Mouse (Mus musculus) thymus, adult 2 months (tissue): ENCODE data around the gene Serbp1.

Experiments
- CTCF ChIP-seq: fragments of 200-500 bp; IDR thresholded peaks from 2 replicates; pipeline ENCODE4 v1.5.1; 2012; ENCODE audit warnings: mild to moderate bottlenecking, control low read depth, low read length, moderate library complexity, borderline replicate concordance; ENCODE audit not compliant: control insufficient read depth, poor library complexity, insufficient read depth; ENCODE audit errors: extremely low read depth
- POLR2A ChIP-seq: fragments of 200-500 bp; IDR thresholded peaks from 2 replicates; pipeline ENCODE4 v1.6.1; 2012; ENCODE audit warnings: mild to moderate bottlenecking, low read length, control low read depth, moderate library complexity; ENCODE audit not compliant: control insufficient read depth, poor library complexity, insufficient read depth; ENCODE audit errors: extremely low read depth

DNA sequence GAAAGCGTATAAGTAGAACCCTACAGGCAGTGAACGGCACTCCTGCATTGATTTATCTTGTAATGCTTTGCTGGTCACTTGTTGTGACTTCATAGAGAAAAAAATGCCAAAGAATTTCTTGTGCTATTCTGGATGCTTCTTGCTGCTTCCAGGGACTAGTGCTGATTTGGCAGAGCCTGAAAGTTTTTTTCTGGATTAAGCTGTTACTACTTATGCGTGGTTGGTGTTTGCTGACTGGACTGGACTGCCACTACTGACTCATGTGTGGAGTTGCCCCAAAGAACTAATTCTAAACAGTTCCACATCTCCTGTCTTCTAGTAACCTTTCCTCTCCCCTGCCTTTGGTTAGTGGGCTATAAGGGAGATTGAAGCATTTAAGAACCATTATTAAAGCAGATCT, 85.8 kb downstream of the Serbp1 start:
- TF ChIP-seq CTCF (no peak), POLR2A (no peak)
